Mouse (Mus musculus): ENCODE results near the gene 4921509C19Rik.
"Not testable (repeated sequence)": the region's sequence is repeated elsewhere in the genome, so short reads cannot be mapped to it uniquely, and the experiment has no call there.

Gene 4921509C19Rik

GRCm38 (mm10) chr2:151476053-151476452 is at the start of gene 4921509C19Rik:
Gene 4921509C19Rik (minus strand): TSS chr2:151476153.
- not testable (repeated sequence) for H3K36me3 ChIP-seq (ENCODE audit: control insufficient read depth, insufficient read depth, low read length, poor library complexity, severe bottlenecking); H3K27me3 ChIP-seq (ENCODE audit: control insufficient read depth, insufficient read depth, low read length, poor library complexity, severe bottlenecking); DNase-seq (ENCODE audit: low read depth, low spot score)

DNA sequence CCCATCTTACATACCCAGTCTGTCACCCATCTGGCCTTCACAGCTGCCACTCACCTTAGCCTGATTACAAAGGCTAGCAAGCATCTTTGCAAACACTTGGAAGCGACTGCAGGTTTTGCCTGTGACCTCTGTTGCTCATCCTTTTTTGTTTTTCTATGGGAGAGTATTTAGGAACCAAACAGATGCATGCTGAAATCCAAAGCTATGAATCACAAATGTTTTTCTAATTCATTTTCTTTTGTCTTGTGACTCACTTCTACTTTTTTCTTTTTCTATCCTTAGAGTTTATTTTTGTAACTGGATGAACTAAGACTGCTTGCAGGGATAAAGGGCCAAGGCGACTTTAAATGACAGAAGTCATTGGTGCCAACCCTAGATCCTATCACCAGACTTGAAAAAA is 49.6 kb upstream of the 4921509C19Rik start:
- Histone ChIP-seq H3K36me3 (ENCODE audit: control insufficient read depth, insufficient read depth, low read length, poor library complexity, severe bottlenecking) (no peaks in the 10 kb centered on the region), H3K27me3 (ENCODE audit: control insufficient read depth, insufficient read depth, low read length, poor library complexity, severe bottlenecking) (no peaks in the 10 kb centered on the region)
- no peak for DNase-seq (ENCODE audit: low read depth, low spot score)

- DNase-seq (ENCODE audit: low read depth, low spot score) = no peak
- H3K36me3 ChIP-seq (ENCODE audit: control insufficient read depth, insufficient read depth, low read length, poor library complexity, severe bottlenecking) = no peaks in the 10 kb centered on the region
- H3K27me3 ChIP-seq (ENCODE audit: control insufficient read depth, insufficient read depth, low read length, poor library complexity, severe bottlenecking) = no peaks in the 10 kb centered on the region
Measured at GRCm38 (mm10) chr2:151524324-151525041, 48.5 kb upstream of the 4921509C19Rik start.

DNA sequence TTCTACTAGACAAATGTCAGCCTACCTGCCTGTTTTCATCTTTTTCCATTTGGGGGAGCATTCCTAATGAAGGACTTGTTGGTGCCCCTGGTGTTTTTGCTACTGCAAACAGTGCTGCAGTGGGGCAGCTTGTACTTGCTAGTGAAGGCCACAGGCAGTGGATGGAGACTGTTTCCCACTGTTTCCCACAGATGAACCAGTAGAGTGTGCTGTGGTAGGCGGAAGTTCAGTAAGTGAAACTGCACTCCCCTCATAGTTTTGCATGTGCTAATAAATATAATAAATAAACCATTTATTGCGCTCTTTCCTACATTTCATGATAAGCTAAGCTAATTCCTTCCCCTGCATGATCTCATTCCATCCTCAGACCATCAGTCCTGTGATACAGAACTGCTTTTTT is 43.0 kb upstream of the 4921509C19Rik start:
- Histone ChIP-seq H3K36me3 (ENCODE audit: control insufficient read depth, insufficient read depth, low read length, poor library complexity, severe bottlenecking) (peaks cover 2% of the 10 kb centered on the region), H3K27me3 (ENCODE audit: control insufficient read depth, insufficient read depth, low read length, poor library complexity, severe bottlenecking) (no peaks in the 10 kb centered on the region)
- DNase-seq (ENCODE audit: low read depth, low spot score) = no peak

DNA sequence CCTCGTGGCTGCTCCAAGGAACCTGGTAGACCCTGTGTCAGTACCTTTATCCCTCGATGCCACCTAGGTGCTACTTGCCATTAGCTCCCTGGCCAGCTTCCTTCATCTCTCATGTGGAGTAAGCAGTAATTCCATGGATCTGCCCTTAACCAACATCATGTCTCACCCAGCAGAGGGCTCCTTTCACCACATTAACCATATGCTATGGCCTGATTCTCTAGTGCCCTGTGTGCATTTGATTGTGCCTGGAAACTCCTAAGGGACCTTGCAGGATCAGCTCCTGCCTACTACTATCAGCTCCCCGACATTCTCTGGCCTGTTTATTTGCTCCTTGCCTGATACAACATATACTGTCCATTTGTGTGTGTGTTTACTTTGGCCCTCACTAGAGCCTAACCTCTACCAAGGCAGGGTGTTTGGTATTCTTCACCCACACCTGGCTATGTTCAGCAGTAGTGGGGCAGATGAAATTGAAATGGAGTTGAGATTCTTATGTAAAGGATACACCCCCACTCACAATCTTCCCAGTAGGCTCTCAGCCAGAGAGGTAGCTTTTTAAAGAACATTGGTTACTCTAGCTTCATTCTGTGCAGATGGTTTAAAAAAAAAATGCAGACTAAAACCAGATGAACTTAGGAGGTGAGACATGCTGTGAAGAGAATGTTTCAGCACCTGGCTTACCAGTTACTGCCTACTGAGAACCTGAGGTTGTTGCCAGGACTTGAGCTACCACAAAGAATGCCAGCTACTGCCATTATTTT is 37.8 kb upstream of the 4921509C19Rik start:
- Histone ChIP-seq H3K36me3 (ENCODE audit: control insufficient read depth, insufficient read depth, low read length, poor library complexity, severe bottlenecking) (peaks cover 20% of the 10 kb centered on the region), H3K27me3 (ENCODE audit: control insufficient read depth, insufficient read depth, low read length, poor library complexity, severe bottlenecking) (no peaks in the 10 kb centered on the region)
- no peak for DNase-seq (ENCODE audit: low read depth, low spot score)

- Histone ChIP-seq H3K36me3 (ENCODE audit: control insufficient read depth, insufficient read depth, low read length, poor library complexity, severe bottlenecking) (peaks cover 26% of the 10 kb centered on the region), H3K27me3 (ENCODE audit: control insufficient read depth, insufficient read depth, low read length, poor library complexity, severe bottlenecking) (no peaks in the 10 kb centered on the region)
- DNase-seq (ENCODE audit: low read depth, low spot score) = no peak
Measured at GRCm38 (mm10) chr2:151512199-151512598, 36.2 kb upstream of the 4921509C19Rik start.

- Histone ChIP-seq H3K27me3 (ENCODE audit: control insufficient read depth, insufficient read depth, low read length, poor library complexity, severe bottlenecking) (no peaks in the 10 kb centered on the region), H3K36me3 (ENCODE audit: control insufficient read depth, insufficient read depth, low read length, poor library complexity, severe bottlenecking) (peaks cover 34% of the 10 kb centered on the region)
- DNase-seq (ENCODE audit: low read depth, low spot score) = no peak
Measured at GRCm38 (mm10) chr2:151504226-151504625, 28.3 kb upstream of the 4921509C19Rik start.

DNA sequence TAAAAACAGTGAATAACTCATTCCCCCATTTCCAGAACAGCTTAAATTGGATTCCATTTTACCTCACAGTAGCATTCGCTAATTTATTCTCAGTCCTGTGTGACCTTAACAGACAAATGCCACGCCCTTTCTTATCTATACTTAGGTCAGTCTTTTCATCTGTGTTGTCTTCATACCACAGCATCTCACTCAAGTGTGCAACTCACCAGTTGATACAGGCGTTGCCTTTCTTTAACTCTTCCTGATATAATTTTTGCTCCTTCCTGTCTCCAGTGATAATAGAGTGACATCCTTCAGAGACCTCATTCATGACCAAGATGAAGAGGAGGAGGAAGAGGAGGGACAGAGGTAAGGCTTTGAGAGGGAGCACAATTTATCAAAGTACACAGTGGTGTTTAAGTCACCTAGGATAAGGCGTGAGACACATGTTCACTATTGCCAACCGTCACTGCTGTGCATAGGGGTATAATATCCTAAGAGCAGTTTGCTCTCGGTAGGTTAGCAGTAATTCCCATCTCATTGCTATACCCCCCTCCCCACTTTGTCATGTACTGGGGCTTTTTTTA is 24.6 kb upstream of the 4921509C19Rik start:
- Histone ChIP-seq H3K36me3 (ENCODE audit: control insufficient read depth, insufficient read depth, low read length, poor library complexity, severe bottlenecking) (peaks cover 24% of the 10 kb centered on the region), H3K27me3 (ENCODE audit: control insufficient read depth, insufficient read depth, low read length, poor library complexity, severe bottlenecking) (no peaks in the 10 kb centered on the region)
- DNase-seq (ENCODE audit: low read depth, low spot score) = no peak

- Histone ChIP-seq H3K27me3 (ENCODE audit: control insufficient read depth, insufficient read depth, low read length, poor library complexity, severe bottlenecking) (no peaks in the 10 kb centered on the region), H3K36me3 (ENCODE audit: control insufficient read depth, insufficient read depth, low read length, poor library complexity, severe bottlenecking) (peaks cover 15% of the 10 kb centered on the region; the same call in 1 of the 2 replicates)
- DNase-seq (ENCODE audit: low read depth, low spot score) = no peak
Measured at GRCm38 (mm10) chr2:151498358-151498757, 22.4 kb upstream of the 4921509C19Rik start.

DNA sequence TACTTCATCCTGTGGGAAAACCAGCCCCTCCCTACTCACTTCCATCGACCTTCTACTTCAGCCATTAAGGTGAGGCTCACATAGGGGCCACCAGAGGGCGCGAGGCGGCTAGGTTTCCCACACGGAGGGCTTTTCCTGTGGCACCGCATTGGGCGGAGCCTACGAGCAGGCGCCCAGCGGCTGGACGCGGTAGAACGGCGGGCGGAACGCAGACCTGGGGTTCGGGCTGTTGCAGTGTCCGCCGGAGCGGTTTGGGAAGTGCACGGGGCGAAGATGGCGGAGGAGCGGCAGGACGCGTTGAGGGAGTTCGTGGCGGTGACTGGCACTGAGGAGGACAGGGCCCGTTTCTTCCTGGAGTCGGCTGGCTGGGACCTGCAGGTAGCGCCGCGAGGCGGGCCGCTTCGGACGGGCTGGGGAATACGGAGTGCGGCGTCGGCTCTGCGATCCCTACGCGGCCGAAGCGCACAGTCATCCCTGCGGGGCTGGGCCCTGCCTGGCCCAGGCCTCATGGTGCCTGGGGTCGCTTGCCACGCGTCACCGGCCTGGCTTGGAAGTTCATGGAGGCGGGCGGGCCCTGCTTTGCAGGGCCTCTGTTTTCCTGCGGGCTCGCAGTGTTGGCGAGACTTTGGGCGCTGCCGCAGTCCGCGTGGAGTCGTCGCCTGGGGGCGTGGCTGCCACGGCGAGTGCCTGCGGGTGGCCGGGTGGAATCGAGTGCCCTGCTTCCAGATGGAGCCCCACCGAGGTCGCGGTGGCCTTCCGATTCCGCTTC is 18.3 kb upstream of the 4921509C19Rik start, which contains the start of gene Nsfl1c:
Nsfl1c (plus strand) TSS at position 148 of the 769 bp plus-strand sequence.
- Histone ChIP-seq H3K36me3 (ENCODE audit: control insufficient read depth, insufficient read depth, low read length, poor library complexity, severe bottlenecking) (no peaks in the 10 kb centered on the region), H3K27me3 (ENCODE audit: control insufficient read depth, insufficient read depth, low read length, poor library complexity, severe bottlenecking) (no peaks in the 10 kb centered on the region; the same call in 1 of the 2 replicates)
- DNase-seq (ENCODE audit: low read depth, low spot score) = peak; percentile 95

- Histone ChIP-seq H3K27me3 (ENCODE audit: control insufficient read depth, insufficient read depth, low read length, poor library complexity, severe bottlenecking) (no peaks in the 10 kb centered on the region; the same call in 1 of the 2 replicates), H3K36me3 (ENCODE audit: control insufficient read depth, insufficient read depth, low read length, poor library complexity, severe bottlenecking) (no peaks in the 10 kb centered on the region)
- no peak for DNase-seq (ENCODE audit: low read depth, low spot score)
Measured at GRCm38 (mm10) chr2:151486496-151486895, 10.5 kb upstream of the 4921509C19Rik start.

DNA sequence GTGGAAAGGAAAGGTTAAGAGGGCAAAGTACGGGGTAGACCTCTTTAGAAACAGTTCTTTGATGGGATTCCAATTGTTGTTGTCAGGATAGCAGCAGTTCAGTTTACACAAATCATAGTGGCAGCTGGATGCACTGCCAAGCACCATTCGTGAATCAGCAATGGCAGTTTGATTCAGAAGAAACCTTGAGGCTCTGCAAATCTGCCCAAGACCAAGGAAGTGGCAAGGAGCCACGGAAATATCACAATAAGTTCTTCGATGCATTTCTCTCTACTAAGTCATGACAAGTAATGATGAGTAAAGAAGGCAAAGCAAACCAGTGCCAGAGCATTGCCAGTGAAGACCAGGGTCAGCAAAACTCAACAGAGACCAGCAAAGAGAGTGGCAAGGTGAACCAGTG is 41.0 kb downstream of the 4921509C19Rik start:
- not testable (repeated sequence) for H3K27me3 ChIP-seq (ENCODE audit: control insufficient read depth, insufficient read depth, low read length, poor library complexity, severe bottlenecking); DNase-seq (ENCODE audit: low read depth, low spot score); H3K36me3 ChIP-seq (ENCODE audit: control insufficient read depth, insufficient read depth, low read length, poor library complexity, severe bottlenecking)

DNA sequence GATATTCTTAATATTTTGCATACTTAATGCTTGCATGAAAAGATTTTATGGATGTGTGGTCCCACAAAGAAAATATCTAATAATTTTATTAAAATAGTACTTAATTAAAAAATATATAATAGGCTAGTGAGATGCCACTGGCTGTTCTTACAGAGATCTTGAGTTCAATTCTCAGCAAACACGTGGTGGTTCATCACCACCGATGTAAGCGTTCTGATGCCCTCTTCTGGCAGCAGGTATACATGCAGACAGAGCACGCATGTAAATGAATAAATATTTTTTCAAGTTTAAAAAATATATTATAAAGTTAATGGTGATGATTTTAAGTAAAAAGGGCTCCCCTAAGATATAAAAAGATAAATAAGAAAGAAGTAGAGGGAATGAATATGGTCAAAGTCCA is 41.8 kb downstream of the 4921509C19Rik start:
- not testable (repeated sequence) for H3K36me3 ChIP-seq (ENCODE audit: control insufficient read depth, insufficient read depth, low read length, poor library complexity, severe bottlenecking); H3K27me3 ChIP-seq (ENCODE audit: control insufficient read depth, insufficient read depth, low read length, poor library complexity, severe bottlenecking)
- DNase-seq (ENCODE audit: low read depth, low spot score) = peak; percentile 25
